ENCODE assay signal across 10 mouse cellular contexts in genomic region chr8:31372397-31372796, GRCm38 (mm10).
A peak's percentile ranks its signal among the peaks of the same experiment; 100 is the strongest.
DNase-seq lines count a peak whose midpoint lies in the region; ATAC-seq and TF ChIP-seq lines count a peak whose summit lies in the region.
"Had no signal": no experiment of that assay in that cellular context is flagged by ENCODE, and none has a peak within 500 bp of the region (broad histone marks: within the 10 kb centered on the region; RNA-seq: fewer than 3 reads in every experiment).

No protein-coding gene starts in this region.

- 76% methylated on average over 2 of the region's 2 CpGs for WGBS in lung, embryonic 14.5 days

- no peak for TF ChIP-seq POLR2A in myocyte (IDR thresholded peaks at IDR 0.05; ENCODE audit: insufficient read length, low read depth)

- no peak overlapping the region for H3ac ChIP-seq in myocyte (ENCODE audit: control insufficient read depth, insufficient read length)

- H3K79me2 ChIP-seq in myocyte (ENCODE audit: control insufficient read depth, insufficient read depth) = no peaks in the 10 kb centered on the region

- no peak overlapping the region for H3K9ac ChIP-seq in lung, embryonic 14.5 days

- H3K4me1 ChIP-seq in lung, embryonic 14.5 days (ENCODE audit: insufficient read depth) = no peaks in the 10 kb centered on the region

- no peak; the same call in 1 of the 2 replicates for ATAC-seq in lung, embryonic 14.5 days (ENCODE audit: insufficient read depth)

- no peak for DNase-seq in gastrocnemius, adult 2 months
- DNase-seq in gastrocnemius, postnatal 36 days = no peak
- DNase-seq in lung, embryonic 14.5 days = peak; percentile 57
- DNase-seq in lung, postnatal 14 days = no peak
- DNase-seq in c-Kit-positive CD71-negative TER-119-negative erythroid progenitor cells, embryonic 14.5 days (ENCODE audit: low read depth) = peak; percentile 9
- no peak for DNase-seq in thymus, postnatal 36 days
- no peak for DNase-seq in testis, postnatal 10 days (ENCODE audit: low spot score)
- DNase-seq: heart, postnatal 4 days had no signal

- H3K4me3 ChIP-seq in gastrocnemius, adult 2 months = no peak overlapping the region
- no peak overlapping the region for H3K4me3 ChIP-seq in lung, embryonic 14.5 days (ENCODE audit: low read depth, low read length)
- H3K4me3 ChIP-seq in myocyte = no peak overlapping the region

- no peaks in the 10 kb centered on the region for H3K36me3 ChIP-seq in lung, embryonic 14.5 days (ENCODE audit: insufficient read depth)
- H3K36me3 ChIP-seq in myocyte (ENCODE audit: control insufficient read depth, insufficient read depth) = no peaks in the 10 kb centered on the region

- H3K4me2 ChIP-seq in lung, embryonic 14.5 days = no peak overlapping the region
- peak overlapping the region; percentile 57 for H3K4me2 ChIP-seq in myocyte (ENCODE audit: low read depth)

- peak; percentile 58 for TF ChIP-seq CTCF in gastrocnemius, adult 2 months (IDR thresholded peaks at IDR 0.05)
- peak; percentile 67 for TF ChIP-seq CTCF in lung, embryonic 14.5 days (IDR thresholded peaks at IDR 0.05; ENCODE audit: low read depth)

- no peak overlapping the region for H3K27ac ChIP-seq in gastrocnemius, adult 2 months
- H3K27ac ChIP-seq in lung, embryonic 14.5 days (ENCODE audit: low read depth) = no peak overlapping the region
- H3K27ac ChIP-seq: macrophage had no signal

- intact Hi-C loops in gastrocnemius, adult 2 months (cut with DNase I) = no loop called here
- intact Hi-C loops in gastrocnemius, postnatal 36 days (cut with DNase I) = no loop called here

- H3K9me3 ChIP-seq in lung, embryonic 14.5 days (ENCODE audit: low read depth, low read length) = no peaks in the 10 kb centered on the region

- H3K27me3 ChIP-seq in lung, embryonic 14.5 days (ENCODE audit: insufficient read depth, low read length) = no peaks in the 10 kb centered on the region
- H3K27me3 ChIP-seq in myocyte (ENCODE audit: control insufficient read depth, insufficient read depth, insufficient read length) = no peaks in the 10 kb centered on the region

TF ChIP-seq in myocyte, 11 proteins besides CTCF, POLR2A, EP300 and RAD21:
- TF ChIP-seq CEBPB (IDR thresholded peaks at IDR 0.05; ENCODE audit: insufficient read depth, poor library complexity, severe bottlenecking) (no peak), SRF (IDR thresholded peaks at IDR 0.05; ENCODE audit: control insufficient read depth, insufficient read length, low read depth) (no peak), TCF12 (IDR thresholded peaks at IDR 0.05; ENCODE audit: insufficient read depth, poor library complexity, severe bottlenecking) (no peak), MAX (IDR thresholded peaks at IDR 0.05; ENCODE audit: low read depth) (no peak), POLR2AphosphoS2 (IDR thresholded peaks at IDR 0.05; ENCODE audit: insufficient read length, low read depth) (no peak), TCF3 (IDR thresholded peaks at IDR 0.05; ENCODE audit: insufficient read length, low read depth) (no peak), MYOG (IDR thresholded peaks at IDR 0.05; ENCODE audit: control insufficient read depth in 1 of 3, insufficient read depth in 1 of 3, insufficient read length in 2 of 3, low read depth in 2 of 3) (no peak), REST (IDR thresholded peaks at IDR 0.05; ENCODE audit: insufficient read depth, insufficient read length) (no peak), E2F4 (IDR thresholded peaks at IDR 0.05; ENCODE audit: insufficient read depth) (no peak), USF1 (IDR thresholded peaks at IDR 0.05; ENCODE audit: low read depth) (no peak), MYOD1 (IDR thresholded peaks at IDR 0.05; ENCODE audit: control insufficient read depth in 1 of 3, insufficient read length in 2 of 3, low read depth in 2 of 3) (no peak)

Comparison
In these comparisons a context has a peak if more than half of its experiments do, and no peak if none do; other contexts are left out.
1. DNase-seq: peak in lung, embryonic 14.5 days (single experiment) and c-Kit-positive CD71-negative TER-119-negative erythroid progenitor cells, embryonic 14.5 days (single experiment); none in gastrocnemius, adult 2 months (single experiment), gastrocnemius, postnatal 36 days (0 of 2), lung, postnatal 14 days (single experiment), thymus, postnatal 36 days (0 of 2) and testis, postnatal 10 days (single experiment).